Mouse (Mus musculus): ENCODE results near the gene Ing3. TPM values are rescaled to one million over a fixed set of nuclear protein-coding genes. Genes with fewer than 3 reads are reported as not detected.

Ing3 gene
- polyA plus RNA-seq, 1 experiment from 2014 or later = 56.9 TPM

- ATAC-seq (ENCODE audit: insufficient number of reproducible peaks, insufficient read depth, low FRiP score, low read depth) = no peak
- WGBS = 29% methylated on average over 6 of the region's 6 CpGs
- H3K27me3 ChIP-seq (ENCODE audit: control insufficient read depth, insufficient read depth, low read length) = no peaks in the 10 kb centered on the region
- no peak overlapping the region for H3K9ac ChIP-seq (replicated peaks; ENCODE audit: low read depth, low read length)
- H3K4me2 ChIP-seq (replicated peaks; ENCODE audit: low read depth, low read length) = no peak overlapping the region
- no peak overlapping the region for H3K4me3 ChIP-seq (ENCODE audit: low read depth, low read length)
- H3K36me3 ChIP-seq (ENCODE audit: control insufficient read depth, insufficient read depth, low read length) = no peaks in the 10 kb centered on the region
- H3K4me1 ChIP-seq (ENCODE audit: control insufficient read depth, insufficient read depth, low read length) = peaks cover 32% of the 10 kb centered on the region
- no peaks in the 10 kb centered on the region for H3K9me3 ChIP-seq (ENCODE audit: control insufficient read depth, low read depth, low read length)
- H3K27ac ChIP-seq (ENCODE audit: low read length) = no peak overlapping the region
Measured at GRCm38 (mm10) chr6:22000086-22000485, 50.7 kb downstream of the Ing3 start.

GRCm38 (mm10) chr6:22000881-22001280 lies 51.5 kb downstream of the Ing3 start:
- H3K4me3 ChIP-seq (ENCODE audit: low read depth, low read length) = no peak overlapping the region
- no peak for ATAC-seq (ENCODE audit: insufficient number of reproducible peaks, insufficient read depth, low FRiP score, low read depth)
- no peaks in the 10 kb centered on the region for H3K27me3 ChIP-seq (ENCODE audit: control insufficient read depth, insufficient read depth, low read length)
- no peaks in the 10 kb centered on the region for H3K36me3 ChIP-seq (ENCODE audit: control insufficient read depth, insufficient read depth, low read length)
- H3K4me2 ChIP-seq (replicated peaks; ENCODE audit: low read depth, low read length) = no peak overlapping the region
- peaks cover 32% of the 10 kb centered on the region for H3K4me1 ChIP-seq (ENCODE audit: control insufficient read depth, insufficient read depth, low read length)
- H3K27ac ChIP-seq (ENCODE audit: low read length) = no peak overlapping the region
- H3K9ac ChIP-seq (replicated peaks; ENCODE audit: low read depth, low read length) = no peak overlapping the region
- WGBS = 77% methylated on average over 3 of the region's 3 CpGs
- no peaks in the 10 kb centered on the region for H3K9me3 ChIP-seq (ENCODE audit: control insufficient read depth, low read depth, low read length)

- Histone ChIP-seq H3K9me3 (ENCODE audit: control insufficient read depth, low read depth, low read length) (no peaks in the 10 kb centered on the region), H3K27me3 (ENCODE audit: control insufficient read depth, insufficient read depth, low read length) (no peaks in the 10 kb centered on the region), H3K4me3 (ENCODE audit: low read depth, low read length) (no peak overlapping the region), H3K36me3 (ENCODE audit: control insufficient read depth, insufficient read depth, low read length) (no peaks in the 10 kb centered on the region), H3K27ac (ENCODE audit: low read length) (no peak overlapping the region), H3K4me1 (ENCODE audit: control insufficient read depth, insufficient read depth, low read length) (peaks cover 32% of the 10 kb centered on the region), H3K9ac (replicated peaks; ENCODE audit: low read depth, low read length) (no peak overlapping the region), H3K4me2 (replicated peaks; ENCODE audit: low read depth, low read length) (no peak overlapping the region)
- WGBS = 84% methylated on average over 5 of the region's 5 CpGs
- no peak for ATAC-seq (ENCODE audit: insufficient number of reproducible peaks, insufficient read depth, low FRiP score, low read depth)
Measured at GRCm38 (mm10) chr6:22001284-22001916, 52.0 kb downstream of the Ing3 start.

GRCm38 (mm10) chr6:22002521-22003199 lies 53.3 kb downstream of the Ing3 start:
- Histone ChIP-seq H3K9ac (replicated peaks; ENCODE audit: low read depth, low read length) (no peak overlapping the region), H3K4me2 (replicated peaks; ENCODE audit: low read depth, low read length) (peak overlapping the region; percentile 26), H3K27me3 (ENCODE audit: control insufficient read depth, insufficient read depth, low read length) (no peaks in the 10 kb centered on the region), H3K4me1 (ENCODE audit: control insufficient read depth, insufficient read depth, low read length) (peaks cover 32% of the 10 kb centered on the region), H3K4me3 (ENCODE audit: low read depth, low read length) (no peak overlapping the region), H3K36me3 (ENCODE audit: control insufficient read depth, insufficient read depth, low read length) (no peaks in the 10 kb centered on the region), H3K9me3 (ENCODE audit: control insufficient read depth, low read depth, low read length) (no peaks in the 10 kb centered on the region), H3K27ac (ENCODE audit: low read length) (peak overlapping the region; percentile 88)
- ATAC-seq (ENCODE audit: insufficient number of reproducible peaks, insufficient read depth, low FRiP score, low read depth) = peak; percentile 38; the same call in 1 of the 2 replicates
- 50% methylated on average over 17 of the region's 17 CpGs for WGBS

GRCm38 (mm10) chr6:22003200-22003587 lies 53.8 kb downstream of the Ing3 start:
- H3K4me1 ChIP-seq (ENCODE audit: control insufficient read depth, insufficient read depth, low read length) = peaks cover 29% of the 10 kb centered on the region

GRCm38 (mm10) chr6:22003959-22004543 lies 54.7 kb downstream of the Ing3 start:
- Histone ChIP-seq H3K27ac (ENCODE audit: low read length) (peak overlapping the region; percentile 88), H3K27me3 (ENCODE audit: control insufficient read depth, insufficient read depth, low read length) (no peaks in the 10 kb centered on the region), H3K9me3 (ENCODE audit: control insufficient read depth, low read depth, low read length) (no peaks in the 10 kb centered on the region), H3K4me3 (ENCODE audit: low read depth, low read length) (no peak overlapping the region), H3K9ac (replicated peaks; ENCODE audit: low read depth, low read length) (no peak overlapping the region), H3K4me1 (ENCODE audit: control insufficient read depth, insufficient read depth, low read length) (peaks cover 22% of the 10 kb centered on the region), H3K4me2 (replicated peaks; ENCODE audit: low read depth, low read length) (no peak overlapping the region), H3K36me3 (ENCODE audit: control insufficient read depth, insufficient read depth, low read length) (no peaks in the 10 kb centered on the region)
- WGBS = 74% methylated on average over 10 of the region's 10 CpGs
- no peak for ATAC-seq (ENCODE audit: insufficient number of reproducible peaks, insufficient read depth, low FRiP score, low read depth)

More at GRCm38 (mm10) chr6:22003200-22003587, 53.8 kb downstream of the Ing3 start:
- peak overlapping the region; percentile 26 for H3K4me2 ChIP-seq (replicated peaks; ENCODE audit: low read depth, low read length)
- peak; percentile 89; the same call in 1 of the 2 replicates for ATAC-seq (ENCODE audit: insufficient number of reproducible peaks, insufficient read depth, low FRiP score, low read depth)
- WGBS = 17% methylated on average over 6 of the region's 6 CpGs
- no peak overlapping the region for H3K9ac ChIP-seq (replicated peaks; ENCODE audit: low read depth, low read length)
- no peak overlapping the region for H3K4me3 ChIP-seq (ENCODE audit: low read depth, low read length)
- peak overlapping the region; percentile 88 for H3K27ac ChIP-seq (ENCODE audit: low read length)
- H3K27me3 ChIP-seq (ENCODE audit: control insufficient read depth, insufficient read depth, low read length) = no peaks in the 10 kb centered on the region
- H3K36me3 ChIP-seq (ENCODE audit: control insufficient read depth, insufficient read depth, low read length) = no peaks in the 10 kb centered on the region
- H3K9me3 ChIP-seq (ENCODE audit: control insufficient read depth, low read depth, low read length) = no peaks in the 10 kb centered on the region

- peaks cover 9% of the 10 kb centered on the region; the same call in 1 of the 2 replicates for H3K4me1 ChIP-seq (ENCODE audit: control insufficient read depth, insufficient read depth, low read length)
- H3K36me3 ChIP-seq (ENCODE audit: control insufficient read depth, insufficient read depth, low read length) = no peaks in the 10 kb centered on the region
- H3K9ac ChIP-seq (replicated peaks; ENCODE audit: low read depth, low read length) = no peak overlapping the region
- no peaks in the 10 kb centered on the region for H3K9me3 ChIP-seq (ENCODE audit: control insufficient read depth, low read depth, low read length)
- no peak overlapping the region for H3K4me3 ChIP-seq (ENCODE audit: low read depth, low read length)
- H3K27ac ChIP-seq (ENCODE audit: low read length) = no peak overlapping the region
- H3K27me3 ChIP-seq (ENCODE audit: control insufficient read depth, insufficient read depth, low read length) = no peaks in the 10 kb centered on the region
- no peak for ATAC-seq (ENCODE audit: insufficient number of reproducible peaks, insufficient read depth, low FRiP score, low read depth)
- no peak overlapping the region for H3K4me2 ChIP-seq (replicated peaks; ENCODE audit: low read depth, low read length)
- WGBS = 87% methylated on average over 7 of the region's 7 CpGs
Measured at GRCm38 (mm10) chr6:22008346-22008745, 59.0 kb downstream of the Ing3 start.

GRCm38 (mm10) chr6:22010258-22010657 lies 60.9 kb downstream of the Ing3 start:
- 86% methylated on average over 12 of the region's 12 CpGs for WGBS
- no peak overlapping the region for H3K27ac ChIP-seq (ENCODE audit: low read length)
- H3K27me3 ChIP-seq (ENCODE audit: control insufficient read depth, insufficient read depth, low read length) = no peaks in the 10 kb centered on the region
- no peak overlapping the region for H3K9ac ChIP-seq (replicated peaks; ENCODE audit: low read depth, low read length)
- no peaks in the 10 kb centered on the region; the same call in 1 of the 2 replicates for H3K36me3 ChIP-seq (ENCODE audit: control insufficient read depth, insufficient read depth, low read length)
- no peaks in the 10 kb centered on the region for H3K4me1 ChIP-seq (ENCODE audit: control insufficient read depth, insufficient read depth, low read length)
- no peak overlapping the region for H3K4me2 ChIP-seq (replicated peaks; ENCODE audit: low read depth, low read length)
- H3K4me3 ChIP-seq (ENCODE audit: low read depth, low read length) = no peak overlapping the region
- no peak for ATAC-seq (ENCODE audit: insufficient number of reproducible peaks, insufficient read depth, low FRiP score, low read depth)
- no peaks in the 10 kb centered on the region for H3K9me3 ChIP-seq (ENCODE audit: control insufficient read depth, low read depth, low read length)

Measured in stomach, embryonic 14.5 days (tissue).